Mouse (Mus musculus) midbrain, postnatal 0 days (tissue): Measurements from ENCODE around the gene Wrap73. TPM values are rescaled to one million over a fixed set of nuclear protein-coding genes. Genes with fewer than 3 reads are reported as not detected.
A peak's percentile ranks its signal among the peaks of the same experiment; 100 is the strongest.

Source experiments
- ATAC-seq: fragments of 200-750 bp; cut with Nextera tagmentation; 2 replicates; pipeline ENCODE4 v1.8.0; 2017; ENCODE audit warnings: moderate number of reproducible peaks, mild to moderate bottlenecking, moderate TSS enrichment, moderate library complexity; ENCODE audit not compliant: low FRiP score
- DNase-seq: peaks from one replicate; pipeline ENCODE4 v3.0.0-alpha.2; 2015; ENCODE audit warnings: low spot score
- H3K27ac ChIP-seq: fragments of 300-500 bp; sonication (generic); 2 replicates; pipeline ENCODE4 v1.5.1; 2014; ENCODE audit warnings: low read depth, mild to moderate bottlenecking, low read length, mixed read lengths
- H3K27me3 ChIP-seq: fragments of 300-500 bp; sonication (generic); 2 replicates; pipeline ENCODE4 v1.6.1; 2014; ENCODE audit warnings: low read length, control low read depth, mixed read lengths; ENCODE audit not compliant: insufficient read depth
- H3K36me3 ChIP-seq: fragments of 300-500 bp; sonication (generic); 2 replicates; pipeline ENCODE4 v1.6.1; 2014; ENCODE audit warnings: low read length, control low read depth, mixed read lengths; ENCODE audit not compliant: insufficient read depth
- H3K4me1 ChIP-seq: fragments of 300-500 bp; sonication (generic); 2 replicates; pipeline ENCODE4 v1.6.1; 2014; ENCODE audit warnings: mild to moderate bottlenecking, control low read depth, antibody characterized with exemption, low read length, mixed read lengths; ENCODE audit not compliant: insufficient read depth
- H3K4me2 ChIP-seq: fragments of 300-500 bp; sonication (generic); 2 replicates; pipeline ENCODE4 v1.6.1; 2014; ENCODE audit warnings: low read depth, mild to moderate bottlenecking, low read length, mixed read lengths; ENCODE audit not compliant: poor library complexity, severe bottlenecking
- H3K4me3 ChIP-seq: fragments of 300-500 bp; sonication (generic); 2 replicates; pipeline ENCODE4 v1.5.1; 2014; ENCODE audit warnings: low read depth, mild to moderate bottlenecking, low read length, moderate library complexity
- H3K9ac ChIP-seq: fragments of 300-500 bp; sonication (generic); replicated peaks from 2 replicates; pipeline ENCODE4 v1.6.1; 2014; ENCODE audit warnings: mild to moderate bottlenecking, low read length, moderate library complexity, mixed read lengths; ENCODE audit not compliant: poor library complexity, severe bottlenecking
- H3K9me3 ChIP-seq: fragments of 300-500 bp; sonication (generic); 2 replicates; pipeline ENCODE4 v1.6.1; 2016; ENCODE audit warnings: low read length, control low read depth
- CTCF ChIP-seq: IDR thresholded peaks from 2 replicates; pipeline ENCODE4 v1.5.1; 2016; ENCODE audit warnings: antibody characterized with exemption, mild to moderate bottlenecking
- WGBS: fragments of 180-500 bp; shearing (Covaris S2); extraction: QIAGEN DNeasy Blood & Tissue Kit; methylation state at CpG from one replicate; pipeline ENCODE4 v1.1.7; 2014; 5-methylcytosine and 5-hydroxymethylcytosine counted together
- polyA plus RNA-seq: library from polyadenylated mRNA; unstranded; fragments of >200 nt; fragmentation: Nextera tagmentation; extraction: Ambion mirVana; gene quantifications from 2 replicates; pipeline ENCODE4 v1.2.1, GENCODE M21; 2015
- total RNA-seq: library from RNA; depleted of rRNA; stranded (reverse); fragments of >200 nt; gene quantifications from 2 replicates; pipeline ENCODE4 v1.2.3, GENCODE M21; 2014

The Wrap73 gene
- total and polyA plus RNA-seq, 2 experiments from 2014 or later = 34.7 to 46.8 TPM

DNA sequence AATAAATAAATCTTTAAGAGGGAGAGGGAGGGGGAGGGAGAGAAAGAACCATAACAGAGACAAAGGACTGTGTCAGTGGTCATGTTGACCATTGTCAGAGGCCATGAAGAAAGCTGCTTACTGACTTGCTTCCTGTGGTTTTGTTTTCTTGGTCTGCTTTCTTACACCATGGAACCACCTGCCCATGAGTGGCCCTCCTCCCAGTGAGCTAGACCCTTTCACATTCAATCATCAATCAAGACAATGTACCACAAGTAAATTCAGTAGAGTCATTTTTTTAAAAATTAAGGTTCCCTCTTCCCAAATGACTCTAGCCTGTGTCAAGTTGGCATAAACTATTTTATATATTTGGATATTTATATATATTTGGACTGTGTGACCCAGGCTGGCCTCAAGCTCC, 12.2 kb upstream of the Wrap73 start:
- TF ChIP-seq CTCF = no peak
- ATAC-seq = no peak
- peaks cover 4% of the 10 kb centered on the region; the same call in 1 of the 2 replicates for H3K27me3 ChIP-seq
- H3K27ac ChIP-seq = no peak overlapping the region
- no peak overlapping the region for H3K4me3 ChIP-seq
- H3K4me1 ChIP-seq = no peaks in the 10 kb centered on the region
- no peaks in the 10 kb centered on the region for H3K36me3 ChIP-seq
- no peaks in the 10 kb centered on the region for H3K9me3 ChIP-seq
- no peak overlapping the region for H3K4me2 ChIP-seq
- DNase-seq = no peak
- no peak overlapping the region for H3K9ac ChIP-seq

DNA sequence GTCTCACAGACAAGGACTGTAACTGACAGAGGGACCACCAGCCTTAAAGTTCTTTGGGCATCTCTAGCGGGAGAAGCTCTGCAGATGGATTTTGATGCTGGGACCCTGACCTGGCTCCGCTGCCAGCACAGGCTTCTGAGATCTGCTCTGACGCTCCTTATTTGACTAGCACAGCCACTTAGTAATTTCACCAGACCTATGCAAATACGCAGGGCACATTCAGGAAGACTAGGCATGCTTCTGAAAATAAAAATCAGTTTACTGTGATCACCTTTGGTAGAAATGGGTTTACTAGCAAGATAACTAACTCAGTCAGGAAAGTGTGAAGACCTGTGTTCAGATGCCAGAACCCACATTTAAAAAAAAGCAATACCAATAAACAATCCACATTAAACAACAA, 10.3 kb upstream of the Wrap73 start:
- no peaks in the 10 kb centered on the region for H3K36me3 ChIP-seq
- 76% methylated on average over 4 of the region's 4 CpGs for WGBS
- peaks cover 10% of the 10 kb centered on the region; the same call in 1 of the 2 replicates for H3K27me3 ChIP-seq
- H3K27ac ChIP-seq = no peak overlapping the region
- H3K4me2 ChIP-seq = no peak overlapping the region
- H3K4me1 ChIP-seq = no peaks in the 10 kb centered on the region
- ATAC-seq (no peak), DNase-seq (no peak)
- H3K9ac ChIP-seq = no peak overlapping the region
- no peak for TF ChIP-seq CTCF
- H3K4me3 ChIP-seq = no peak overlapping the region
- H3K9me3 ChIP-seq = no peaks in the 10 kb centered on the region

DNA sequence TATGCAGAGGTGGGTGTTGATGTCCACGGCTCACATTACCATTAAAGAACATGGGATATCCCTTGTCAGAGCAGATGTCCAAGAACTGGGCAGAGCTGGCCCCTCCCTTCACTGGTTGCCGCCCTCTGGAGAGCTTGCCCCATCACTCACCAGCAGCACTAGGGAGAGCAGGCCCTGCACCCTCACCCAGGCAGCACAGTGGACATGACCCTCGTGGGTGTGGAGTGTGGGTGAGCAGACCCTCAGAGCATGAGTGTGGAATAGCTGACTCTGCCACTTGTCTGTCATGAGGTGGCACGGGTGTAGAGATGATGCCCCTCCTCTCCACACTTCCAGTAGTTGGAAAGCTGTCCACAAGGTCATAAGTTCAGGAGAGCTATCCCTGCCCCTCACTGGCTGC, 7.4 kb upstream of the Wrap73 start:
- Histone ChIP-seq H3K4me3 (no peak overlapping the region), H3K4me2 (no peak overlapping the region), H3K27ac (no peak overlapping the region), H3K9me3 (no peaks in the 10 kb centered on the region), H3K27me3 (peaks cover 38% of the 10 kb centered on the region), H3K9ac (no peak overlapping the region), H3K4me1 (peaks cover 2% of the 10 kb centered on the region; the same call in 1 of the 2 replicates), H3K36me3 (no peaks in the 10 kb centered on the region)
- ATAC-seq (no peak), DNase-seq (no peak)
- WGBS = 67% methylated on average over 4 of the region's 4 CpGs
- no peak for TF ChIP-seq CTCF

DNA sequence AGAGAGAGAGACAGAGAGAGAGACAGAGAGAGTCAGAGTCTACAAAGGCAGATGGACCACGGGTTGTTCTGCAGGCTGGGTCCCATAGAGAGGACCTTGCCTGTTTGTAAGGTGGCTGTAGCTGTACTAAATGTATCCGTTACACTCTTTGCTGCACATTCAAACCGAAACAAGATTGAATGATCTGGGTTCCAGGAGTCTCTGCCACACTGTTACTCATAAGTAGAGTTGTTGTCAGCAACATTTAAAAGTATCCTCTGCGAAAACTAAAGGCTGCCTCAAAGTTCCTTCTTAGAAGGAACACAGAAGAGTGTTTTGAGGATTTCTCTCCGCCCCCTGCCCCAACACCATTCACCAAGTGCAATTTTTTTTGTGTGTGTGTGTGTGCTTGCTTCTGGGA, 5.0 kb upstream of the Wrap73 start:
- Histone ChIP-seq H3K36me3 (no peaks in the 10 kb centered on the region), H3K9ac (no peak overlapping the region), H3K9me3 (no peaks in the 10 kb centered on the region), H3K4me2 (no peak overlapping the region), H3K27ac (no peak overlapping the region), H3K4me3 (no peak overlapping the region), H3K4me1 (peaks cover 7% of the 10 kb centered on the region; the same call in 1 of the 2 replicates), H3K27me3 (peaks cover 54% of the 10 kb centered on the region)
- DNase-seq (no peak), ATAC-seq (no peak)
- no peak for TF ChIP-seq CTCF
- WGBS = 64% methylated on average over 5 of the region's 5 CpGs

DNA sequence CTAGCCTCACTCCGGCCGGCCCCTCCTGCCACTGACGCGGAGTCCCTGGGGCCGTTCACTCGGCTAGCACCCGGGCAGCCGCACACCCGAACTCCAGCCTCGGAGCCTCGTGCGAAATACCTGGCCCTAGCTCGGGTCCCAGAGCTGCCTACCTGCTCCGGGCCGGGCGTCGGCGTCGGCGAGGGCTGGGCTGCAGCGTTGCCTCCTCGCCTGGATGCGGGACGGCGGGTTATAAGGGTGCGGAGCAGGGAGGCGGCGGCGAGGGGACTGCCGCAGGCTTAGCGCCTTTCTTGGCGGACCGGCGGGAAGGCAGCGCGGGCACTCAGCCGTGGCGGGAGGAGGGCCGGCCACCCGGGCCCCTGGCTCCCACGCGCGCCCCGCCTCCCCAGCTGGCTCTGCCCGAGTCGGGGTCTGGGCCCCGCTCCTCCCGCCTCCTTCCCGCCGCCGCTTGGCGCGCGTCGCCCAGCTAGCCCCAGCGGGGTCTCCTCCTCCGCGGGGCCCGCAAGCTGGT, 2.4 kb upstream of the Wrap73 start:
- ATAC-seq = no peak
- H3K4me2 ChIP-seq = peak overlapping the region; percentile 84
- H3K4me3 ChIP-seq = peak overlapping the region; percentile 41
- peak overlapping the region; percentile 33; the same call in 1 of the 2 replicates for H3K9ac ChIP-seq
- no peak overlapping the region for H3K27ac ChIP-seq
- under 1% methylated on average over 26 of the region's 59 CpGs for WGBS
- TF ChIP-seq CTCF = no peak
- no peaks in the 10 kb centered on the region for H3K36me3 ChIP-seq
- H3K27me3 ChIP-seq = peaks cover 52% of the 10 kb centered on the region
- no peaks in the 10 kb centered on the region for H3K9me3 ChIP-seq
- H3K4me1 ChIP-seq = peaks cover 13% of the 10 kb centered on the region; the same call in 1 of the 2 replicates
- DNase-seq = no peak

DNA sequence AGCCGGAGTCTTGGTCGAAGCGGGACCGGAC, 2.2 kb upstream of the Wrap73 start, which contains the start of gene Trp73:
TSS of gene Trp73 (minus strand) at position 27 of the 31 bp plus-strand sequence.
- Histone ChIP-seq H3K9me3 (no peaks in the 10 kb centered on the region), H3K9ac (peak within 1 kb of the TSS; percentile 33; the same call in 1 of the 2 replicates), H3K4me1 (peaks cover 13% of the 10 kb centered on the region; the same call in 1 of the 2 replicates), H3K27me3 (peaks cover 50% of the 10 kb centered on the region), H3K36me3 (no peaks in the 10 kb centered on the region), H3K4me3 (peak within 1 kb of the TSS; percentile 41), H3K27ac (no peak within 1 kb of the TSS), H3K4me2 (peak within 1 kb of the TSS; percentile 84)
- no peak for DNase-seq
- no peak for ATAC-seq
- WGBS = 0% methylated on average over 1 of the region's 4 CpGs
- TF ChIP-seq CTCF = no peak
